Mouse (Mus musculus): ENCODE measurements around the gene Cables2.

DNA sequence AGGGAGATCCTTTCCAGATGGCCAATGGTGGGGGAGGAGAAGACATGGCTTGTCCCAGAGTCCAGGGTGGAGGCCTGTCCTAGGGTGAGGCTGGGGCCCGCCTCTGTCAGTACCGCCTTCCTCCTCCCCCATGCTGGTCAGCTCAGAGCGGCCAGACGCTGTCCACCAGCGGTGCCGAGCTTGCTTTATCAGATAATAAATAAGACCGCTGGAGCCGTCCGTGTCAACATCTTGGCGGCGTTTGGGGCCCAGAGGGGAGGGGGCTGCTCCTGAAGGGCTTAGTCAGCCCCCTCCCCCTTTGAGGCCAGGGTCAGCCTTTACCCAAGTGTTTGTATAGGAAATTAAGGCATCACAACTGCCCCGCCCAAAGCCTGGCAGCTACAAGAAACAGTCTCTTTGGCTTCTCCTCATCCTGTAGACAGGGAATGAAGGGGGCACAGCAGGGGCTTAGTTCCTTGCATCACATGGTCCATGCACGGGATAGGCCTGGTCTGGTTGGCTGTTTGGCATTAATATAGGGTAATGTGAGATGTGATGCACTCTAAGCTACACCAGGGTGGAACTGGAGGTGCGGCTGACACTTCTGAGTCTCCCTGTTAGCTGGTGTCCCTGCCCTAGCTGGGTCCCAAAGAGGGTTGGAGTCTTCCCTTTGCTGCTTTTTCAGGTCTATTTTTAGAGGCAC is 49.5 kb upstream of the Cables2 start:
- TF ChIP-seq MYOG (IDR thresholded peaks at IDR 0.05; ENCODE audit: control insufficient read depth, extremely low read depth, insufficient read length) (no peak), CTCF (IDR thresholded peaks at IDR 0.05; ENCODE audit: control insufficient read depth, insufficient read depth, insufficient read length) (no peak), MAX (IDR thresholded peaks at IDR 0.05) (no peak)
